Mouse (Mus musculus): ENCODE data around the gene Dnaaf3. TPM values are rescaled to one million over a fixed set of nuclear protein-coding genes. Genes with fewer than 3 reads are reported as not detected.
"Not testable (repeated sequence)": the region's sequence is repeated elsewhere in the genome, so short reads cannot be mapped to it uniquely, and the experiment has no call there.

Dnaaf3 gene
- 0.85 to 2.0 TPM (median 1.8 TPM) in 3 replicates for total RNA-seq (2017)

DNA sequence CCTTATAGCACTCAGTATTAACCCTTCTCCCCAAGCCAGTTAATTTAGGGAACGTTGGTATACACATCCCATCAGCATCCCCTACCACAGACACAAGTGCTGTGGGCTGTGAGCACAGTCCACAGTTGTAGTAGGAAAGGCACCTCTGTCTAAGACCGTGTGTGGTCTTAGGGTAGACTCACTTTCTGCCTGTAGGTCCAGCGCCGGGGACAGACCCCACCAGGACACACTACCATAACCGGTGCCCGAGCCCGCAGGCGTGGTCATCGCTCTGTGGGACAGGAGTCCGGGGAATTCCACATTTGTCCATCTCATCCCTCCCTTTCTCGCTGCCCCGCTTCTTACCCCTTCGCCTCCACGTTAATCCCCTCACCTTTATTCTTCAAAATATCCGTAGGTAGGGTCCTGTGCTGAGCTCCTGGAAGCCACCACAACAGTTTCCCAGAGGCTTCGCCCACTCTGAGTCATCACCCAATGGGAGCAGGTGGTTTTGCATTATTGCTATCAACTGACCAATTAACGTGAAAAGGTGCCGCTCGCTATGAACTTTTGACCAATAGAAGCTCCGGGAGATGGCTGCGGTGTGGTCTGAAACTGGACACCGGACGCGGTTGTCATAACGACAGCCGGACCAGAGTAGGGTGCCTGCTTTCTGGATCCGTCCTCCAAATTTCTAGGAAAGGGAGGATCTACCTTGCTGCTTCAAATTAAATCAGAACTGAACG lies at the start of gene Dnaaf3:
Gene Dnaaf3, minus strand, starts transcription at position 449 of the 725 bp plus-strand sequence.
- ATAC-seq (replicated peaks; ENCODE audit: insufficient number of reproducible peaks, low FRiP score, low TSS enrichment, poor library complexity, severe bottlenecking) = peak; percentile 70

- ATAC-seq (replicated peaks; ENCODE audit: insufficient number of reproducible peaks, low FRiP score, low TSS enrichment, poor library complexity, severe bottlenecking) = peak; percentile 75
Measured at GRCm38 (mm10) chr7:4581481-4581880, 49.2 kb upstream of the Dnaaf3 start.

GRCm38 (mm10) chr7:4572361-4572760 lies 40.1 kb upstream of the Dnaaf3 start:
- peak; percentile 70 for ATAC-seq (replicated peaks; ENCODE audit: insufficient number of reproducible peaks, low FRiP score, low TSS enrichment, poor library complexity, severe bottlenecking)

- ATAC-seq (replicated peaks; ENCODE audit: insufficient number of reproducible peaks, low FRiP score, low TSS enrichment, poor library complexity, severe bottlenecking) = no peak
Measured at GRCm38 (mm10) chr7:4562660-4563059, 30.4 kb upstream of the Dnaaf3 start.

- ATAC-seq (replicated peaks; ENCODE audit: insufficient number of reproducible peaks, low FRiP score, low TSS enrichment, poor library complexity, severe bottlenecking) = no peak
Measured at GRCm38 (mm10) chr7:4557167-4557560, 24.9 kb upstream of the Dnaaf3 start.

GRCm38 (mm10) chr7:4556256-4557166 lies 24.3 kb upstream of the Dnaaf3 start:
- ATAC-seq (replicated peaks; ENCODE audit: insufficient number of reproducible peaks, low FRiP score, low TSS enrichment, poor library complexity, severe bottlenecking) = peak; percentile 96

DNA sequence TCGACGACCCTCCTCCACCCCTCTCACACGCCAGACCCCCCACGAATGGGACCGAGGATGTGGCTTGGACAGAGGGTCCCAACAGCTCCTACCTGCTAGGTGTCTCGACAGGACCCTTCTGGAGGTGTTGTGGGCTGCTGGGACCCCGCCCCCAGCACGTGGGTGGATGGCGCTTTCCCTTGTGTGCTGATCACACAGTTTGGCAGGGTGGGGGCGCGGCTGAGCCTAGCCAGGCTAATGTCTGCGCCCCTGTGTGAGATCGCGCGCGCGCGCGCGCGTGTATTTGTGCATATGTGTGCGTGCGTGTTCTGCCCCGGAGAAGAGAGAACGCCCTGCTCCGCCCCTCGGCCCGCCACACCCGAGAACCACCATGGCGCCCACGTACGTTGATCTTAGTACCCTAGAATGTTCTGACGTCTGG lies 15.0 kb upstream of the Dnaaf3 start, which contains the start of gene Syt5:
Gene Syt5, minus strand, starts transcription at position 321 of the 421 bp plus-strand sequence.
- ATAC-seq (replicated peaks; ENCODE audit: insufficient number of reproducible peaks, low FRiP score, low TSS enrichment, poor library complexity, severe bottlenecking) = no peak

DNA sequence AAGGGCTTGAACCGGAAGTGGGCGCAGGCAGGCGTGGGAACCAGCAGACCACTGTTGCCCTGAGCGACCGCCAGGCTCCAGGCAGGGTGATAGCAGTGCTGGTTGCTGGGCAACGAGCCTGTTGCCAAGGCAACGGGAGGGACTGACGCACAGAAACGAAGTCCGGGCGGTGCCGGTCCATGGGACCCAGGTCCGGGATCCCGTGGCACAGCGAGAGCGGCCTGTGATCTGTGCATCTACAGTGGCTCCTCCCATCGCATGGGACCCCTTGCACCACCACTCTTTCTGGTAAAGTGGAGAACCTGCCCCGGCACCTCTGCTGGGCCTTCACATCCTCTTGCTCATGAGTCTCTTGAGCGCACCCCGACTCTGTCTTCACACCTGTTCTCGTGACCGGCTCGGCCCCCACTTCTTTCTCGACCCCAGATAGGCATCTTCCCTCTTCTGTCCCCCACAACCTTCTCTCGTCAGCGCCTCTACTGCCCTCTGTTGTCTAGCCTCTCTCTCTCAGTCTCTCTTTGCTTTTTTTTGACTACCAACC lies 14.4 kb upstream of the Dnaaf3 start:
- ATAC-seq (replicated peaks; ENCODE audit: insufficient number of reproducible peaks, low FRiP score, low TSS enrichment, poor library complexity, severe bottlenecking) = no peak

- ATAC-seq (replicated peaks; ENCODE audit: insufficient number of reproducible peaks, low FRiP score, low TSS enrichment, poor library complexity, severe bottlenecking) = no peak
Measured at GRCm38 (mm10) chr7:4546050-4546449, 13.8 kb upstream of the Dnaaf3 start.

DNA sequence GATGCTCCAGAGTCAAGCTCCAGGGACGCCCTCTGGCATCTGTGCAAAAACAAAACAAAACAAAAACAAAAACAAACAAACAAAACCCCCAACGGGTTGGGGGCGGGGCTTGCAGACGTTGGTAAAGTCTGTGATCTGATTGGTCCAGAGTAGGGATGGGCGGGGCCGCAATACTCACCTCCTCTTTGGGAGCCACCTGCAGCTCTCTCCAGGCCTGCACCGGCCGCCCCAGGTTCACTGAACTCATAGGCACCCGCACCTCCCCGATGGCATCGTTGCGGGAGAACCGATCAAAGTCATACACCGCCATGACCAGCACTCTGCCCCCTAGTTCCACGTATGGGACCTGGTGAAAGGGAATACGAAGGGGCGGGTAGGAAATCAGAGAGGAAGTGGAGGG lies 9.8 kb upstream of the Dnaaf3 start:
- no peak for ATAC-seq (replicated peaks; ENCODE audit: insufficient number of reproducible peaks, low FRiP score, low TSS enrichment, poor library complexity, severe bottlenecking)

GRCm38 (mm10) chr7:4541344-4541743 lies 9.1 kb upstream of the Dnaaf3 start:
- no peak for ATAC-seq (replicated peaks; ENCODE audit: insufficient number of reproducible peaks, low FRiP score, low TSS enrichment, poor library complexity, severe bottlenecking)

- ATAC-seq (replicated peaks; ENCODE audit: insufficient number of reproducible peaks, low FRiP score, low TSS enrichment, poor library complexity, severe bottlenecking) = no peak
Measured at GRCm38 (mm10) chr7:4539019-4539418, 6.8 kb upstream of the Dnaaf3 start.

DNA sequence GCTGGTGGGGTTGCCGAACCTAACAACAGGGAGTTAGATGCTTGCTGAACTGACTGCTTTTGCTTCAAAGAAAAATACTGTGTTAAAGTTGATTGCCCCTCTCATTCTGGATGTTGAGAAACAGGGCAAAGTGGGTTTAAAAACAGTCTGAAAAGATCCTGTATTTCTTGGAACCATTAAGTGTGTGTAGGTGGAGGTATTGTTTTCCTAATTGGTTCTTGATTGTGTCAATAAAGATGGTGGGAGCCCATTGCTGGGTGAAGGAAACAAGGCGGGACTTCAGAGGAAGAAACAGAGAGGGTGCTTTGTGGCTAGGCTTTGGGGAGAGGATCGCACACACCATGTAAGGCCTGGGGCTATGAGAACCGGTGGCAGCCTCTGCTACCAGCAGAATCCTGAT lies 4.9 kb upstream of the Dnaaf3 start:
- no peak for ATAC-seq (replicated peaks; ENCODE audit: insufficient number of reproducible peaks, low FRiP score, low TSS enrichment, poor library complexity, severe bottlenecking)

- no peak for ATAC-seq (replicated peaks; ENCODE audit: insufficient number of reproducible peaks, low FRiP score, low TSS enrichment, poor library complexity, severe bottlenecking)
Measured at GRCm38 (mm10) chr7:4536369-4536768, 4.1 kb upstream of the Dnaaf3 start.

- ATAC-seq (replicated peaks; ENCODE audit: insufficient number of reproducible peaks, low FRiP score, low TSS enrichment, poor library complexity, severe bottlenecking) = not testable (repeated sequence)
Measured at GRCm38 (mm10) chr7:4530166-4530565, 2.1 kb downstream of the Dnaaf3 start.

DNA sequence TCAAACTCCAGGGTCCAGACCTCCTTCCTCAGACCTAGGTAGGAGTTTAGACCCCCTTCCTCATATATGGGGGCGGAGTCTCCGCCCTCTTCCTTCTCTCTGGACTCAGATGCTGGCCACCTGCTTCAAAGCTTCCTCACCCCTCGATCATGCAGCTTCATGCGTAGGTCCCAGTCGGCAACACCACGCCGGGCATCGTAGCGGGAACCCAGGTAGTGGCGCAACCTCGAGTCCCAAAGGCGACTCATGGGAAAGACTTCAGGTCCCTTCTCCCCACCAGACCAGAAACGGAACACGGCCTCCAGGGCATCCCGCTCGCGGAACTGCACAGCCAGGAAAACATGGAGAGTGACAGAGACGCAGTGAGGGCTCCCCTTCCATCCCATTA lies 5.0 kb downstream of the Dnaaf3 start:
- no peak for ATAC-seq (replicated peaks; ENCODE audit: insufficient number of reproducible peaks, low FRiP score, low TSS enrichment, poor library complexity, severe bottlenecking)

DNA sequence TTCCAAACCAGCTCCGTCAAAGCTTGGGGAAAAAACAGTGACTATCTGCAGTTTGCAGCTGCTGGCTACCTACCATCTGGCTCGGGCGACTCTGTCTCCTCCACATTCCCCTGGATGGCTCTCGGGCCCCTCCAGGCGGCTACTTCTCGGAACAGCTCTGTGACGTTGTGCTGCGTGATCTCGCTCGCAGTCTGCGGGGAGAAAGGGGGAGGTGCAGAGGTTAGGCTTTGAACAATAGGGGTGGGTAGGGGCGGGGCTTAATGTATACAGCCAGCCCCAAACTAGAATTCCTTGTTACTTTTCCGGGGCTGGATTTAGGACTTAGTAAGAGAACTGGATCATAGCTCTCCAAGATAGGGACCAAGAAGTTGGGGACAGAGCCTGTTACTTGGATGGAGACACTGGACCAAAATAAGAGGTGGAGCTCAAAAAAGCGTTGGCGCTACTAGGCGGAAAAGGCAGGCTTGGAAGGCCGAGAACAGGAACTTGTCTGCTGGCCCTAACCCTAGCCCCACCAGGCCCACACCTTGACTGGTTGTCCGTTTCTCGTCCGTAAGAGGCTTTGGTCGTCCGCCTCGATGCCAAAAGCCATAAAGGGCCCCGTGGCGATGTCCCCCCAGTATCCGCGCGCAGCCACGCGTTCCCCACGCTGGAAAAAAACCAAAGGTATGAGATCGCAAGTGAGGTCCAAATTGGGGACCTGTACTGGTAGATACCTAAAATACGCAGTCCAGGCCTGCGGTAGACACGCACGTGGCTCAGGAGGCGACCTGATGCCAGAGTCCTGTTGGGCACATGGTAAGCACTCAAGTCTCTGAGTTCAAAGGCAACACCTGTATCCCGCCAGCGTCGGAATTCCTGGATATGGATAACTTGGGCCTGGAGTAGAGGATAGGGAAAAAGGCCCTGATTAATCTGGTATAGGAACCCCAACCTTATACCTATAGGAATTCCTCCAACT lies 5.6 kb downstream of the Dnaaf3 start:
- ATAC-seq (replicated peaks; ENCODE audit: insufficient number of reproducible peaks, low FRiP score, low TSS enrichment, poor library complexity, severe bottlenecking) = peak; percentile 84

DNA sequence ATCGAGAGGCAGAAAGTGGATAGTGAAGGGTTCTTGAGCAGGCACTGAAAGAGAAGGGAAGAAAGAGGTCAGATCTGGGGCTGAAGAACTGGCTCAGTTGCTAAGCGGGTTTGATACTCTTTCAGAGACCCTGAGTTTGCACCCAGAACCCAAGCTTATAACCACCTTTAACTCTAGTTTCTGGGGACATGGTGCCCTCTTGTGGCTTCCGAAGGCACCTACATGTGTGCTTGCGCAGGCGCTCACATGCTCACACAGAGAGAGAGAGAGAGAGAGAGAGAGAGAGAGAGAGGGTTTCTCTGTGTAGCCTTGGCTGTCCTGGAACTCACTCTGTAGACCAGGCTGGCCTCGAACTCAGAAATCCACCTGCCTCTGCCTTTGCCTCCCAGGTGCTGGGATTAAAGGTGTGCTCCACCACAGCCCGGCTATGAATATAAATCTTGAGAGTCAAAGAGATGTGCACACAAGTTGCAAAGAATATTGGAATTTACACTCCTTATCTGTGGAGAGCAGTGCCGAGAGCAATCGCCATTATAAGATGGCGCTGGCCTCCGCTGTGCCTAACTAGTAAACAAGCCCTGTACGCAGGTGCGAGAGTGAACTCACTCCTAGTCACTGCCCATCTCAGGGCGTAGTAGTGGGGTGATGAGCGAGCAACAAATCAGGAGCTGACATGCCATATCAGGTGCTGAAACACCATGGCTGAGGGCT lies 7.9 kb downstream of the Dnaaf3 start, which contains the start of gene Tnni3:
Gene Tnni3, minus strand, starts transcription at position 18 of the 711 bp plus-strand sequence.
- ATAC-seq (replicated peaks; ENCODE audit: insufficient number of reproducible peaks, low FRiP score, low TSS enrichment, poor library complexity, severe bottlenecking) = peak; percentile 57; the same call in 1 of the 2 replicates

All from monocyte, adult 5-6 weeks (primary cell).